Mouse (Mus musculus): ENCODE measurements around the gene Bloc1s5.

Gene Bloc1s5

DNA sequence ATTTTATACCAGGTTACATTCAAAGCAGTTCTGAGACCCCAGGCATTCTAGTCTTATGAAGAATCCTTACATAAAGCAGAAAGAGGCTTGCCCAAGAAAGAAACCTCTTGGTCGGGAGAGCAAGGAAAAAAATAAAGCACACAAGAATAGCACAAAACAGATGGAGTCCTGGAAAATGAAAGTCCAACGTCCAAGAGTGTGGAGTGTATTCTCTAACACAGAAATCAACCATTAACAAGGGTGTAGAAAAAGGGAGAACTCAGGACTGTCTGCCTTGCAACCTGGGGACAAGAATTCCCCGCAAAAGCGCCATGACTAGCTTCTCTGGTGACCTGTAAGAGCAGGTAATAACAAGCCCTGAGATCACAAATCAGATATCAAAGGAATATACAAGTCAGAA, 69.7 kb downstream of the Bloc1s5 start:
- DNase-seq (ENCODE audit: low spot score), result no peak

DNA sequence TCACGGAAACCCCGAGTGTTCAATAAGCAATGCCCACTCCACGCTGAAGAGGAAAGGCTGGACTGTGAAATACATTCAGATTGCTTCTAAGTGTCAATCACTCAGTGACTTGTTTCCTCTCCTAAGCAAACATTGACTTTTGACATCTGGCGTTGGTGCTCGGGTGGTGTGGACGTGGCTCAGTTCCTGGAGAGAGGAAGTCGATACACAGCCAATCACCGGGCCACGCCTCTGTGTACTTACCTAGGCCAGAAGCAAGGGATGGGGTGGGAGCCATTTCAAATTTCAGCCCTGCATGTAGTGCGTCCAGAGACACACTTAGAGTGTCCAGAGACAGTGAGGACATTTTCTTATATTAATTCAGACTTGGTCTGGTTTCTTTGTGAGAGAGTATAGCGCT, 80.3 kb downstream of the Bloc1s5 start:
- no peak for DNase-seq (ENCODE audit: low spot score)

DNA sequence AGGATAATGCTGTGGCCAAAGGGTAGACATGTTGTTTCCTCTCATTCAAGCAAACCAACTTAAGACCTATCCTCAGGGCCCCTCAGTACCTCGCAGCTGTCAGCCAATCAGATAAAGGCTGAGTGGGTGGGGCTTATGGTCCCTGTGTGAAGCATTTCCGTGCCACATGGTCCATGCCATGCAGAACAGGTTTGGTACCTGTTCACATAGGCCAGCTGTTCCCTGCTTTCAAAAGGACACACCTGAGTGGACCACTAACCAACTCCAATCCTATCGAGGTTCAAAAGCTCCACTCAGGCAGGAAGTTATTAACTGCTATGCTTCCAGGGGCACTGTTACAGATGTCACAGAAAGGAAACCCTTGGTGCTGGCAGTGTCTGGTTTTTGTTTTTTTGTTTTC, 80.7 kb downstream of the Bloc1s5 start:
- DNase-seq (ENCODE audit: low spot score), result no peak

DNA sequence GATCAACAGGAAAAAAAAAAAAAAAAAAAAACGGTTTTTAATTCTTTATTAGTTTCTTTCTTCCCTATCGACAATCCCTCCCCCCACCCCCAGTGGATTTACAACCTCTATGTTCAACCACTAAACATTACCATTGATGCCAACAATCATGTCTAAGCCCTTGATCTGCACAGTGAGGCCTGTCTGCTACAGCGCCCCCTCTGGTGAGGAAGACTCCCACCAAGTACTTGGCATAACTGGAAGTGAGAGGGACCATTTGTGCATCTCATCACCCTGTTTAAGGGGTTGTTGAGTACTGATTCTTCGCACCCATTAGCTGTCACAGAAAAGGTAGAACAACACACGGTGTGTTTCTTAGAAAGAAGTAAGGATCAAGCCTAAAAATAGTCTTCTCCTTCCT, 86.2 kb downstream of the Bloc1s5 start:
- DNase-seq (ENCODE audit: low spot score), result no peak

DNA sequence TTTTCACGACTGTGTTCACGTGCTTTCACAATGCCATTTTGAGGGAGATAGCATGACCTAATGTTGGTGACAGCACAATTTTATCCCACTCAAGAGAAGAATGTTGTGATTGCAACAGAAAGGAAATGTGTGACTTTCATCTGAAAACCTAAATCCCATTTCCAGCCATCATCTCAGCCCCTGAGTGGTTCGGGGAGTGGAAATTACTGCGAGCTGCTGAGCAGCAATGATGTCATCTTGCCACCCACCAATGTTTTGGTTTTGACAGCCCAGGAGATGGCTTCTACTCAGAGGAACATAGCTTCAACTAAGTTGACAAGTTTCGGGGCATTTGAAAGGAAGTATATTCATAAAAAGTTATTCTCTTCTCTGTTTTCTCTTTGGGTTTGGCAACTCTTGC, 87.2 kb downstream of the Bloc1s5 start:
- no peak for DNase-seq (ENCODE audit: low spot score)

DNA sequence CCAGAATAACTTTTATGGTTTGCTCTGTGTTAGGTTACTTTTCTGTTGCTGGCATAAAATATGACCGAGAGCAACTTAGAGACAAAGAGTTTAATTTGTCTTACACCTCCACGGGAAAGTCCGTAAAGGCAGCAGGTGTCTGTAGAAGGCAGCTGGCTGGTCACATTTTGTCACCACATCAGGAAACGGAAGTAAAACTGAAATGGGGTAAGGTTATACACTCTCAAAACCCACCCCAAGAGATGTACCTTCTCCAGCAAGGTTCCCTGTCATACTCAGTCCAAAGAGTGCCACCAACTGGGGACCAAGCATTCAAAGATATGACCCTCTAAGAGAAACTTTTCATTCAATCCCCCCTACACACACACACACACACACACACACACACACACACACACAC, 88.2 kb downstream of the Bloc1s5 start:
- no peak for DNase-seq (ENCODE audit: low spot score)

DNA sequence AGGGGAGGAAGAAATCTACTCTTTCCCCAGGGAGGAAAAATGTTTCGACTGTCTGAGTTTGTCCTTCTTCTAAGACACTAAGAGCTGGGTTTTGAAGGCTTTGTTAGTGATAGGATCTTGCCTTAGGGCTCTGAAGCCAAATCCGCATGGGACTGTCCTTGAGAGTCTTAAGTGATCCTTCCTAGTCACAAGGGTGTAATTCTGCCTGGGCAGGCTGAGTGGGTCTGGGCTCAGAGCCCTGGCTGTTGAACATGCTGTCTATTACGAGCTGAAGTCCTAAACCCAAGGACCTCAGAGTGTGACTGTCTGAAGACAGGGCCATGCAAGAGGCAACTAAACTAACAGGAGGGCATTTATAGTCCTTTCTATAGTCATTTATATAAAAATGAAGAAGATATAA, 89.4 kb downstream of the Bloc1s5 start:
- no peak for DNase-seq (ENCODE audit: low spot score)

DNA sequence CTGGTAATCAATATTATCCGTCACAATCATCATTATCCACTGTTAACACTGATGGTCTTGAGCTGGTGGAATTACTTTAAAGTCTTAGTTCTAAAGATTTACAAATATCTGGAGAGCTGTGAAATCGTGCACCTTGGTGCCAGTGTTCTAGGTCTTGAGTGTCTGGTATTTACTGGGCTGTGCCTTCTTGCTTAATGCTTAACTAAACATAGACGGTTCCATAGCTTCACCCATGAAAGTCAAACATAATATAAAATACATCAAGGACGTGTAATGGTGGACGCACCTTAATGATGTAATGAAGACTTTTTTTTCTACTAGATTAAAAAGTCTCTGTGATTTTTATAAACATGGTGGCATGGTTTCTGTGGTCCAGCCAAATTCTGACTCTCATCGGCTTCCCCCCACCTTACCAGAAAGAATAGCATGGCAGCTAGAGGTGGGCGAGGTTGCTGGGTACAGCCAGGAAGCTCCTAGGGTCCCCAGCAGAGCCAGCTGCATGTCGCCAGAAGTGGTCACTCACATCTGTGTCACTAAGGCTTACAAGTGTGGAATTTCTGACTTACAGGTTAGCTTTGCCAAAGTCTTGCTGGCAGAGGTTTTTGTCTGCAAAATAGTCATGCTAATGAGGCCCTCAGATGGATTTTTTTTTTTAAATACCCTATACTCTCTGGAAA, 90.0 kb downstream of the Bloc1s5 start:
- no peak for DNase-seq (ENCODE audit: low spot score)

DNA sequence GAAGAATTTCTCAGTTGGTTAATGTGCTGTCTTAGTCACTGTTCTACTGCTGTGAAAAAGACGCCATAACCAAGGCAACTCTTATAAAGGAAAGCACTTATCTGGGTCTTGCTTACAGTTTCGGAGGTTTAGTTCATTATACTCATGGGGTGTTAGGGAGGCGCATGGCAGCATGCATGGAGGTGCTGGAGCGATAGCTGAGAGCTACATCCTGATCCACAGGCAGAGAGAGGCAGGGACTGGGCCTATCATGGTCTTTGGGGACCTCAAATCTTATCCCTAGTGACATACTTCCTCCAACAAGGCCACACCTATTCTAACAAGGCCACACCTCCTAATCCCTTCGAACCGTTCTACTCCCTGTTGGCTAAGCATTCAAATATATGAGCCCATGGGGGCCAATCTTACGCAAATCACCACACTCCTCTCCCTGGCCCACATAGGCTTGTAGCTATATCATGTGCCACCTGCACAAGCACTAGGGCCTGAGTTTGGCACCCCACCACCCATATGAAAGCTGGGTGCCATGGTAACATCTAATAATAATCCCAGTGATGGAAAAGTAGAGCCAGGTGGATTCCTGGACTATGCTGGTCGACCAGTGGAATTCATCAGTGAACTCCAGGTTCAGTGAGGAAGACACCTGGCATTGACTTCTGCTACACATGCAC, 91.3 kb downstream of the Bloc1s5 start:
- no peak for DNase-seq (ENCODE audit: low spot score)
